Mouse (Mus musculus) heart, adult 2 months (tissue): ENCODE data around the gene Apobr. TPM values are rescaled to one million over a fixed set of nuclear protein-coding genes. Genes with fewer than 3 reads are reported as not detected.

ENCODE experiments used
- DNase-seq, 2 experiments: peaks; one replicate each; pipeline ENCODE4 v3.0.0; 2021
- H3K27ac ChIP-seq: fragments of 200-600 bp; 2 replicates; pipeline ENCODE4 v1.8.1; 2022
- H3K27me3 ChIP-seq: fragments of 200-500 bp; 2 replicates; pipeline ENCODE4 v1.6.1; 2012; ENCODE audit warnings: mild to moderate bottlenecking, low read length, inconsistent platforms, mixed read lengths; ENCODE audit not compliant: control insufficient read depth, insufficient read depth
- H3K36me3 ChIP-seq: fragments of 200-500 bp; 2 replicates; pipeline ENCODE4 v1.6.1; 2012; ENCODE audit warnings: low read length, inconsistent platforms; ENCODE audit not compliant: control insufficient read depth, insufficient read depth
- H3K4me1 ChIP-seq: fragments of 200-500 bp; 2 replicates; pipeline ENCODE4 v1.6.1; 2011; ENCODE audit warnings: low read length; ENCODE audit not compliant: control insufficient read depth, insufficient read depth
- H3K4me3 ChIP-seq: fragments of 200-600 bp; 2 replicates; pipeline ENCODE4 v1.8.1; 2022
- H3K79me2 ChIP-seq: fragments of 200-500 bp; replicated peaks from 2 replicates; pipeline ENCODE4 v1.6.1; 2012; ENCODE audit warnings: mild to moderate bottlenecking, inconsistent platforms, low read length, moderate library complexity, mixed read lengths; ENCODE audit not compliant: control insufficient read depth, insufficient read depth
- H3K9ac ChIP-seq: fragments of 200-500 bp; 2 replicates; pipeline ENCODE4 v1.6.1; 2012; ENCODE audit warnings: low read depth, mild to moderate bottlenecking, control low read depth, inconsistent platforms, low read length, mixed read lengths
- CTCF ChIP-seq: fragments of 200-600 bp; IDR thresholded peaks from 2 replicates; pipeline ENCODE4 v1.8.1; 2022; ENCODE audit warnings: antibody characterized with exemption, mild to moderate bottlenecking, moderate library complexity
- EP300 ChIP-seq: fragments of 200-500 bp; IDR thresholded peaks from 2 replicates; pipeline ENCODE4 v1.6.1; 2011; ENCODE audit warnings: low read depth, low read length, control low read depth; ENCODE audit not compliant: insufficient read depth
- POLR2A ChIP-seq: fragments of 200-500 bp; IDR thresholded peaks from 2 replicates; pipeline ENCODE4 v1.6.1; 2011; ENCODE audit warnings: mild to moderate bottlenecking, low read depth, low read length, control low read depth; ENCODE audit not compliant: insufficient read depth
- WGBS: fragments of 180-500 bp; shearing (Covaris S2); methylation state at CpG from one replicate; pipeline ENCODE4 v1.1.7; 2018; 5-methylcytosine and 5-hydroxymethylcytosine counted together
- intact Hi-C: fragments of 180-260 bp; cut with DNase I; formaldehyde crosslinking; loops from one replicate; pipeline ENCODE4 v1.15.1; 2025
- polyA plus RNA-seq: library from polyadenylated mRNA; depleted of rRNA; stranded (reverse); fragments of >200 nt; gene quantifications from 2 replicates; pipeline ENCODE4 v1.2.3, GENCODE M21; 2012
- total RNA-seq, 2 experiments: library from RNA; stranded (reverse); gene quantifications; 2 replicates each; pipeline ENCODE4 v1.2.3; 2021

The Apobr gene
- total and polyA plus RNA-seq, 3 experiments: 0.32 to 1.1 (median 0.39) TPM

DNA sequence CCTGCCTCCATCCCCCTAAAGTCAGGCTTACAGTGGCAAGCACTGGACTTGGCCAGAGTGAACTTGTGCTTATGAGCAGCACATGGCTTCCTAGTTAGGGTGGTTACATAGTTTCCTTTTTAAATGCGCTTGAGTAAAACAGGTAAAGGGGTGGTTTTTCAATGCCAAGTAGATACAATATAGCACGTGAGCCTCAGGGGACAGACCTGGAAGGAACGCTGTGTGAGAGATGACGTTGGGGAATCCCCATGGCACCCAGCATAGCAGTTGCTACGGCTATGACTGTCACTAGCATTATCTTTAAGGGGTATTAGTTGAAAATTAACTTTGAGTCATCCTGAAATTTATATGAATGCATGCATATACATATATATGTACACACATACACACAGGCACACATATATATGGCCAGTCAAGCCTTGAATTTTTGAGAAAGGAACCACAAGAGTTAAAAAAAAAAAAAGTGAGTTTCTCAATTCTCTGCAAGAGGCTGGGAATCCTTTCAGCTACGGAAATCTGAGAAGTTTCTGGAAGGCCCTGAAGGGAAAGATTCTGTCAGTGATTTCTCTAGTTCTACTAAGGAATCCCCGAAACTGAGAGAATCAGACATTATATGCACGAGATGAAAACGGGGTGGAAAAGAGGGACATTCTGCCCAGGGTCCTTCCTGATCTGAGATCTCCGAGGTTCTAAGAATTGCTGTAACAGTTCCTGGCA is 35.0 kb downstream of the Apobr start:
- WGBS: 70% methylated on average over 10 of the region's 10 CpGs
- no peak for DNase-seq
- no peak overlapping the region for H3K4me3 ChIP-seq
- no peak overlapping the region for H3K27ac ChIP-seq
- H3K27me3 ChIP-seq: no peaks in the 10 kb centered on the region
- H3K9ac ChIP-seq: no peak overlapping the region
- no peak for TF ChIP-seq CTCF
- no peak for TF ChIP-seq EP300
- TF ChIP-seq POLR2A: no peak
- no peaks in the 10 kb centered on the region for H3K36me3 ChIP-seq
- no peaks in the 10 kb centered on the region for H3K79me2 ChIP-seq
- intact Hi-C loops: no loop called here
- H3K4me1 ChIP-seq: peaks cover 1% of the 10 kb centered on the region; the same call in 1 of the 2 replicates

DNA sequence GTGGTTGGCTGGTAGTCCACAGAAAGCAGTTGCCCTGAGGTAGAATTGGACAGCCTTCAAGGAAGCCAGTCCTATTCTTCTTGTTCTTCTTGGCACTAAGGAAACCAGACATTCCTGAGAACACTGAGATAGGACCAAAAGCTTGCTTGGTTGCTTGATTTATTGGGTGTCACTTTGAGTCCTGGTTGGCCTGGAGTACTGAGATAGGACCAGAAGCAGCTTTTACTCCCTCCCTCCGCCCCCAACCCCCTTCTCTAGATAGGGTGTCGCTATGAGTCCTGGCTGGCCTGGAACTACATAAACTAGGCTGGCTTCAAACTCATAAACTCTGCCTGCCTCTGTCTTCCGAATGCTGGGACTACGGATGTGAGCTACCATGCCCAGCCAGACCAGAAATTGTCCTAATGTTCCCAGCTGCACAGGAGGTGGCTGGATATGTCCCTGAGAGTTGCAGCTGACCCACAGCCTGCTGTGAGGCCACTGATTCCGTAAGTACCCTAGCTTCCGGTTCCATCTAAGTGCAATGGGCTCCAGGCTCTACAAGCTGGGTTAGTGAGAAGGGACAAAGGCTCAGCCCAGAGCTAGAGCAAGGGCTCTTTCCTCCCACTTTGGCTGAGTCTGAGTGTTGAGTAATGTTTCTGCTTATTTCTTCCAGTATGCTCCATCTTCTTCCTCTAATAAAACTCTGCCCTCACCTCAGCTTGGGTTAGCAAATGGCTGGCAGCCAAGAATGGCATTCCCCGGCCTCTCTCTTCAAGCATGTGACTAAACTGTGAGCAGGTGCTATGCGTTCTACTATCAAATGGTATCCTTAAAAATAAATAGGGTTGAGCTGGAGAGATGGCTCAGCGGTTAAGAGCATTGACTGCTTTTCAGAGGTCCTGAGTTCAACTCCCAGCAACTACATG is 37.0 kb downstream of the Apobr start:
- intact Hi-C loops: no loop called here
- no peaks in the 10 kb centered on the region for H3K27me3 ChIP-seq
- H3K4me1 ChIP-seq: peaks cover 7% of the 10 kb centered on the region
- H3K79me2 ChIP-seq: no peaks in the 10 kb centered on the region
- WGBS: 61% methylated on average over 9 of the region's 9 CpGs
- DNase-seq: peak in 1 of 2 experiments; percentile 15
- H3K27ac ChIP-seq: no peak overlapping the region
- H3K4me3 ChIP-seq: no peak overlapping the region
- no peaks in the 10 kb centered on the region for H3K36me3 ChIP-seq
- H3K9ac ChIP-seq: no peak overlapping the region
- TF ChIP-seq POLR2A: no peak

DNA sequence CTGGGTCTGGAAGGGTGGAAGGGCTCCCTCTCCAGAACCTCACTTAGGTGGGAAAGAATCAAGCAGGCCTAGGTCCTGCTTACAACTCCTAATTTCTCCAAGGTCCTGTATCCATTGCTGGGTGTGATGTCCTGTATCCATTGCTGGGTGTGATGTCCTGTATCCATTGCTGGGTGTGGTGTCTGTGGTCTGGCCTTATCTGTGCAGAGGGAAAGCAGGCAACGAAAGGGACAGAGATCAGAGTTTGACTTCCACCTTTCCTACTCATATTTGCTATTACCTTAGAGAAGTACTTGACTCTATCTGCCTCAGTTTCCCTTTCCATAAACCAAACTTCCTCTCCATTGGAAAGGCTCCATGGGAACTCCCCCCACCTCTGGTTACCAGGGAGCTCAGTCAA is 38.6 kb downstream of the Apobr start:
- intact Hi-C loops: no loop called here
- WGBS: 53% methylated on average over 1 of the region's 1 CpGs
- peaks cover 9% of the 10 kb centered on the region for H3K4me1 ChIP-seq
- no peaks in the 10 kb centered on the region for H3K27me3 ChIP-seq
- no peak overlapping the region for H3K9ac ChIP-seq
- DNase-seq: no peak
- no peak overlapping the region for H3K4me3 ChIP-seq
- no peaks in the 10 kb centered on the region for H3K36me3 ChIP-seq
- no peaks in the 10 kb centered on the region for H3K79me2 ChIP-seq
- H3K27ac ChIP-seq: no peak overlapping the region
- TF ChIP-seq EP300 (no peak), CTCF (no peak), POLR2A (no peak)

DNA sequence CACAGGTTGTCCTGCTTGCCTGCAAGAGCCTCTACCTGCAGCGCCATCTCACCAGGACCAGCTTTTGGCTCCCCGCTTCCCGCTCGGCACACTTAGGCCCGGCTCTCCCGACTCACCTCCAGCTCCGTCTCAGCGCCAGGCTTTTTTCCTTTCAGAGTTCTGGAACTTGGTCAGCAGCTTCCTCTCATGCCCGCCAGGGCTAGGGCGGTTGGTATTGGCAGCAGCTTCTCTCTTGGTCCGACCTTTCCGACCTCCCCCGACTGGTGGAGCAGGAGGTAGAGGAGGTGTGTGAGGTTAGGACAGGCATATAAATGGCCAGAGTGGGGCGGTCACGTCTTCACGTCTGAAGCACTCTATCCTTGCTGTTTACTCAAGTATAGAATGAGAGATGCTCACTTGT is 40.0 kb downstream of the Apobr start:
- Histone ChIP-seq H3K27me3 (no peaks in the 10 kb centered on the region), H3K4me1 (peaks cover 9% of the 10 kb centered on the region), H3K9ac (peak overlapping the region; percentile 33; the same call in 1 of the 2 replicates), H3K36me3 (no peaks in the 10 kb centered on the region), H3K4me3 (peak overlapping the region; percentile 30), H3K79me2 (no peaks in the 10 kb centered on the region), H3K27ac (peak overlapping the region; percentile 73)
- no peak for TF ChIP-seq POLR2A
- no peak for TF ChIP-seq EP300
- TF ChIP-seq CTCF: no peak
- intact Hi-C loops: no loop called here
- peak; percentile 29 to 51 for DNase-seq
- WGBS: 56% methylated on average over 16 of the region's 16 CpGs

DNA sequence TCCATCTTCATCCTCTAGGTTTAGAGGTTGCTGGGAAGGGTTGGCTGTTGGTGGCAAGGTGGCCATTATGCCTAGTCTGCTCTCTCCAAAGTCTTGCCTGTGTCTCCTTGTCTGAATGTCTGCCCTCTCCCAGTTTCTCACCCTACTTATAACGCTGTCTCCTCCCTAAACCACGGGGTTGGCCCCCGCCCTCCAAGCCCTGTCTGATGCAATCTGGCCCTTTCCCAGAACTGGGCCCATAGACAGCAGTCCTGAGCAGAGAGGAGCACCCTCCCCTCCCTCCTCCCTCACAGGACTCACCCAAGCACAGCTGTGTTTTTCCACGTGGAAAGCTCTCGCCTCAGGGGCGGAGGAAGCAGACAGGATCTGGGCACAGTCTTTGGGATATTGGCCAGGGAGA is 40.6 kb downstream of the Apobr start:
- intact Hi-C loops: no loop called here
- Histone ChIP-seq H3K9ac (peak overlapping the region; percentile 33; the same call in 1 of the 2 replicates), H3K27me3 (no peaks in the 10 kb centered on the region), H3K27ac (peak overlapping the region; percentile 73), H3K79me2 (no peaks in the 10 kb centered on the region), H3K4me1 (peaks cover 9% of the 10 kb centered on the region), H3K4me3 (peak overlapping the region; percentile 30), H3K36me3 (no peaks in the 10 kb centered on the region)
- no peak for TF ChIP-seq EP300
- TF ChIP-seq POLR2A: peak; percentile 85
- 35% methylated on average over 6 of the region's 6 CpGs for WGBS
- DNase-seq: peak; percentile 81 to 90
